Mouse (Mus musculus) NIH3T3 (cell line): Measurements from ENCODE around the gene Hadh.
A peak's percentile ranks its signal among the peaks of the same experiment; 100 is the strongest.

ENCODE experiments used
- DNase-seq: peaks from one replicate; pipeline ENCODE4 v3.0.0-alpha.2; 2012; ENCODE audit warnings: low read depth

Gene Hadh

GRCm38 (mm10) chr3:131271157-131271556 lies 744 bp downstream of the Hadh start:
- DNase-seq = peak; percentile 78

GRCm38 (mm10) chr3:131270381-131270780 lies 1.5 kb downstream of the Hadh start:
- DNase-seq = no peak

- DNase-seq = no peak
Observed at GRCm38 (mm10) chr3:131266366-131267050, 5.4 kb downstream of the Hadh start.

GRCm38 (mm10) chr3:131265516-131265915 lies 6.4 kb downstream of the Hadh start:
- DNase-seq = no peak

- no peak for DNase-seq
Observed at GRCm38 (mm10) chr3:131263766-131264486, 8.0 kb downstream of the Hadh start.

DNA sequence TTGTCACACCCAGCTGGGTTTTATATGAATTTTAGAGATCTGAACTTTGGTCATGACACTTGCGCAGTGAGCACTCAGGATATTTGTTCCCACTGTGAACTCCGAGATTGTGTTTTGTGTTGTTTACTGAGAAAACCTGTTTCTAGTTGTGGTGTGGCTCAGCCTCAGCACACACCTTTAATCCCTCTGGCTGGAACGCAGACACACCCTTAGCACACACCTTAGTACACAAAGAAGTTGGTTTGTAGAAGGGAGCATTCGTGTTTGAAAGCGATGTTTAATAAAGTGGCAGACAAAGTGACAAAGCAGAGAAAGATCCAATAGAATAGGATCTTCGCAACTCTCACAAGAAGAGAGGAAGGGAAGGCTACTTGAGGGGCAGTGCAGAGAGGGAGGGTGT lies 11.5 kb downstream of the Hadh start:
- DNase-seq = no peak

- DNase-seq = no peak
Observed at GRCm38 (mm10) chr3:131259392-131259965, 12.4 kb downstream of the Hadh start.

GRCm38 (mm10) chr3:131258921-131259320 lies 13.0 kb downstream of the Hadh start:
- no peak for DNase-seq

GRCm38 (mm10) chr3:131255399-131255981 lies 16.4 kb downstream of the Hadh start:
- no peak for DNase-seq

- no peak for DNase-seq
Observed at GRCm38 (mm10) chr3:131254991-131255390, 16.9 kb downstream of the Hadh start.

DNA sequence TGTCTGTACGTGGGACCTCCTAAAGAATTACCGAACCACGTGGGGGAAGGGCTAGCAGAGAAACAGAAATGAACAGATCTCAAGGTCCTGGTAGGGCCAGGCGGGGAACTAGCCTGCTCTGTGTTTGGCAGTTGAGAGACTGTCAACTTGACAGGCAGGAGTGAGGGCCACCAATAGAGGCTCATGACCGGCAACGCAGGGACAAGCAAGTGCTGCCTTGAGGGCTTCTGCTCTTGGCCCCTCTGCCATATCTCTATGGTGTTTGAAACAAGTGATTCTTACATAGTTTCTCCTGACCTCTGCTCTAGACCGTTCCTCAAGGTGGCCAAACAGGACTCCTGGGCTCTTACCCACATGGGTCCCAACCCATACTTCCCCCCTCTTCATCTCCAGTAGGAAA lies 20.3 kb downstream of the Hadh start:
- DNase-seq = no peak

- no peak for DNase-seq
Observed at GRCm38 (mm10) chr3:131250978-131251377, 20.9 kb downstream of the Hadh start.

GRCm38 (mm10) chr3:131250283-131250682 lies 21.6 kb downstream of the Hadh start:
- no peak for DNase-seq

DNA sequence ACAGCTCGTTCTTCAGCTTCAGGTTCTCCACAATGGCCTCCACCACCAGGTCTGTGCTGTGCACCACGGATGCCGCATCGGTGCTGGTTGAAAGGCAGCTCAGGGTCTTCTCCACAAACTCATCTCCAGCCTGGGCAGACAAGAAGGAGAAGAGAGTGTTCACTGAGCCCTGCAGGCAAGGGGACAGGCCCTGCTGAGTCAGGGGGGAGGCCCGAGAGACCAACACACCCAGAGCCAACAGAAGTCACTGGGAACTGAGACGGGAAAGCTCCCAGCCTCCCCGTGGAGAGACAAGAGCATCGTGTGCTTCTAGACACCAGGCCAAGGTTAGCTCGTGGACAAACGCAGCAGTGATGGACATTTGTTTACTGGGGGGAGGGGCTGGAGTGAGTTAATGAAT lies 23.5 kb downstream of the Hadh start:
- no peak for DNase-seq

DNA sequence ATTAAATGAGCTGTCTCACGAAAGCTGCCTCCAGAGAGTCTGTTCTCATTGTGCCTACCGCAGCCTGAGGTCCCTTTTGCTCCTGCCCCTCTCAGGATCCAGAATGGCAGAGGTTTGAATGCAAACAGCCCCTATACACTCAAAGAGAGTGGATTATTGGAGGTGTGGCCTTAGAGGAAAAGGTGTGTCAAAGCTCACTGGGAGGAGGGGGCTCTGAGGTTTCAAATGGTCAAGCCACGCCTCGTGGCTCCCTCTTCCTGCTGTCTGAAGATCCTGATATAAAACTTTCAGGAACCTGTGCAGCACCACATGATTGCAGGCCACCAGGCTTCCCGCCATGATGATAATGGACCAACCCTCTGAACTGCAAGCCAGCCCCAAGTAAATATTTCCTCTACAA lies 24.1 kb downstream of the Hadh start:
- no peak for DNase-seq

DNA sequence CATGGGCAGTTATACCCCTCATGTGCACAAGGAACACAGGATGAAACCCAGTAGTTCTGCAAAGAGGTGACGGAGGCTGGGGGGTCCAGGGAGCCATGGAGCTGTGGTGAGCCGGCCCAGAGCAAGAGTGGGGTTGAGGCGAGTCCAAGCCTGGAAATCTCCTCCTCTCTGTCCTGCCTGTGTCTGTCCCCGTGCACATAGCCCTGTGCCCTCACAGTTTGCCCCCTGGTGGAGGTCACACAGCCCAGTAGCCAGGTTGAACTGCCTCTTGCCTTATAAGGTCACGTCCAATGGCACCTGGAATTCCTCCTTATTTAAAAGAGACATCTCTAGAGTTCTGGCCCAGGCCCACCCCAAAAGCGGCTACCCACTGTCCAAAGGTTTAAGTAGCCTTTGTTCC lies 24.5 kb downstream of the Hadh start:
- DNase-seq = no peak

- DNase-seq = no peak
Observed at GRCm38 (mm10) chr3:131246579-131247046, 25.3 kb downstream of the Hadh start.

GRCm38 (mm10) chr3:131245766-131246578 lies 25.9 kb downstream of the Hadh start:
- DNase-seq = peak; percentile 88

DNA sequence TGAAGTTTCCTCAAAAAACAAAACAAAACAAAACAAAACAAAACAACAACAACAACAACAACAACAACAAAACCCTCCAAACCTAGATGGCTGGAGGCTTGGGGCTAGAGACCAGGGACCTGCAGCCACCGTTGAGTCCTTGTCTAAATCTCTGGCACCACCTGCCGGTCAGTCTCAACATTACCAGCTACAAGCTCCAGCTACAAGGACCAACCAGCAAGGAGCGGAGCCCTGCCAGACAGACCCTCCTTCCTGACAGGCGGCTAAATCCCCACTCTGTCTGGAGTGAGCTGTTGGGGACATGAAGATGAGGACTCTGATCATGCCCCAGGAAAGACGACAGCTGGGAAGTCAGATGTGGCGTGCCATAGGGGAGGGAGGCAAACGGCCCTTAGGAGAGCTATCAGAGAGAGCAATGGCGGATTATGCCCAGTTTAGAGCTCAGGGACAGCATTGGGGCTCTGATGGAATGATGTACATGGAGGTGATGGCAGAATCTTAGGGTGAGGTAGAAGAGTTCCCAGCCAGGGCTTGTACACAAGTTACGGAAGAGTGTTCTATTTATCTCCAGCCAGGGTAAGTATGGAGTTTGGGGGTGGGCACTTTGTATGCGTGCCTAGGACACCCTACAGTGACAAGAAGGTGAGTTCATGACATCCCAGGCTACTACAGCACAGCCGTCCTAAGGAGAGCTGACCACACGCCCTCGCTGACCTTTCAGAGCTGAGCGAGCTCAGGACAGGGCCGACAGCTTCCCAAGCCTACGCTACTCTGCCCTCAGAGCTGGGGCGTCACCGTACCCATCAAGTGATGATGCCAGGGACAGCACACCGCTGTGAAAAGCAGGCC lies 33.9 kb downstream of the Hadh start:
- peak; percentile 89 for DNase-seq

DNA sequence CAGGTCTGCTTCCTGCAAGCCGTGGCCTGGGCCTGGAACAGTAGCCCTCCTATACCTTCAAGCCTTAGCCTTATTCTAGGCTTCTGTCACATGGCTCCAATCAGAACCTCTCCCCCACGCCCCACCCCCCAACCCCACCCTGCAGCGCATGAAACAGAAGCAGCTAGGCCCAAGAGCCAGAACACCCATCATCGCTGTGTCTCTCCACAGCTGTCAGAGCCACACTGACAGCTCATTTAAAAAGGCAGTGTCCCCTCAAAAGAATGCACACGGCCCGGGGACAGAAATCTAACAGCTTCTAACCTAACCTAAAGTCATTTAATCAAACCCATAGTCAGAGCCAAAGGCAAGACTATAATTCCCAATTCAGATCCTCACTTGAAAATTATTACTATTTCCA lies 34.8 kb downstream of the Hadh start:
- DNase-seq = no peak

GRCm38 (mm10) chr3:131228083-131228482 lies 43.8 kb downstream of the Hadh start:
- peak; percentile 25 for DNase-seq
